Mouse (Mus musculus): ENCODE measurements around the gene Kif2c.

Gene Kif2c

GRCm38 (mm10) chr4:117138295-117139216 lies 43.9 kb downstream of the Kif2c start:
- DNase-seq (ENCODE audit: low read depth, low spot score): peak; percentile 31

GRCm38 (mm10) chr4:117136034-117136433 lies 46.4 kb downstream of the Kif2c start:
- peak; percentile 60 for DNase-seq (ENCODE audit: low read depth, low spot score)

GRCm38 (mm10) chr4:117134601-117134995 lies 47.8 kb downstream of the Kif2c start:
- no peak for DNase-seq (ENCODE audit: low read depth, low spot score)

- peak; percentile 98 for DNase-seq (ENCODE audit: low read depth, low spot score)
These were observed 48.4 kb downstream of the Kif2c start, which contains the start of gene Plk3 for GRCm38 (mm10) chr4:117133817-117134600. Gene Plk3, minus strand, starts transcription at chr4:117133963.

GRCm38 (mm10) chr4:117133366-117133796 lies 49.1 kb downstream of the Kif2c start:
- no peak for DNase-seq (ENCODE audit: low read depth, low spot score)

- DNase-seq (ENCODE audit: low read depth, low spot score): peak; percentile 50
These were observed 49.7 kb downstream of the Kif2c start for GRCm38 (mm10) chr4:117132794-117133143.

GRCm38 (mm10) chr4:117131890-117132793 lies 50.3 kb downstream of the Kif2c start:
- DNase-seq (ENCODE audit: low read depth, low spot score): no peak

GRCm38 (mm10) chr4:117131198-117131597 lies 51.2 kb downstream of the Kif2c start:
- DNase-seq (ENCODE audit: low read depth, low spot score): no peak

GRCm38 (mm10) chr4:117130790-117131189 lies 51.6 kb downstream of the Kif2c start:
- DNase-seq (ENCODE audit: low read depth, low spot score): no peak

- peak; percentile 32 for DNase-seq (ENCODE audit: low read depth, low spot score)
These were observed 54.3 kb downstream of the Kif2c start for GRCm38 (mm10) chr4:117127991-117128686.

- DNase-seq (ENCODE audit: low read depth, low spot score): peak; percentile 48
These were observed 55.7 kb downstream of the Kif2c start, which contains the start of gene Tctex1d4 for GRCm38 (mm10) chr4:117126675-117127290. Gene Tctex1d4, plus strand, starts transcription at chr4:117126794.

GRCm38 (mm10) chr4:117125910-117126674 lies 56.3 kb downstream of the Kif2c start:
- peak; percentile 89 for DNase-seq (ENCODE audit: low read depth, low spot score)

- DNase-seq (ENCODE audit: low read depth, low spot score): no peak
These were observed 57.0 kb downstream of the Kif2c start, which contains the start of gene Btbd19 for GRCm38 (mm10) chr4:117125348-117125909. Gene Btbd19, minus strand, starts transcription at chr4:117125725.

- peak; percentile 95 for DNase-seq (ENCODE audit: low read depth, low spot score)
These were observed 57.7 kb downstream of the Kif2c start for GRCm38 (mm10) chr4:117124518-117125347.

GRCm38 (mm10) chr4:117124218-117124517 lies 58.3 kb downstream of the Kif2c start:
- no peak for DNase-seq (ENCODE audit: low read depth, low spot score)

- peak; percentile 69 for DNase-seq (ENCODE audit: low read depth, low spot score)
These were observed 58.8 kb downstream of the Kif2c start for GRCm38 (mm10) chr4:117123546-117124217.

GRCm38 (mm10) chr4:117122209-117122608 lies 60.2 kb downstream of the Kif2c start:
- DNase-seq (ENCODE audit: low read depth, low spot score): no peak
